Comparison of ENCODE assay signal across 9 mouse cellular contexts in the genomic region with DNA sequence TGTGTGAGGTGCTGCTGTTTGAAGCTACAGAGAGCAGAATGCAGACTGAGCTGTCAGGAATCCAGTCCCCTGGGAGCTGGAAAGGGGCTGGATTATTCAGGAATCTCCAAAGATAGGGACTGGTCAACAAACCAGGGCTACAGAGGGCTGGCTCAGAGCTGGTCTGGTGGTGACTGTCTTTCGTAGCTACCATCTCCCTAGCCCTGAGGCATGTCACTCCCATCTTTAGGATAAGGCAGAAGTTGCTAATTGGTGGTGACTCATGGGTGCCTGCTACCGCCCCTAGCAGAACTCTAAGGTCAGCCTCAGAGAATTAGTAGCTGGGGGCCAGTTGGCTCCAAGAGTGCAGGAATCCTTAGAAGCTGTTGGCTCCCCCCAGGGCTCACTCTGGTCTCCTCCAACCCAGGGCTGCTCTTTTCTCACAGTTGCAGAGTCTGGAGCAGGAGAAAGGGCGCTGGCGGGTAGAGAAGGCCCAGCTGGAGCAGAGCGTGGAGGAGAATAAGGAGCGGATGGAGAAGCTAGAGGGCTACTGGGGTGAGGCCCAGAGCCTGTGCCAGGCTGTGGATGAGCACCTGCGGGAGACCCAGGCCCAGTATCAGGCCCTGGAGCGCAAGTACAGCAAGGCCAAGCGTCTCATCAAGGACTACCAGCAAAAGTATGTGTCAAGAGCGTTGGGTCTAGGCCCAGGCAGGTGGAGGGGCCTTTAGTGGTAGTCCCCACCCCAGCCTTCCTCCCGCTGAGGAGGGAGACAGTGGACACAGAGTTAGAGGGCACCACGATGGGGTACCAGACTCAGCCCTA. TPM values are rescaled to one million over a fixed set of nuclear protein-coding genes. Genes with fewer than 3 reads are reported as not detected.
DNase-seq lines count a peak whose midpoint lies in the region; ATAC-seq and TF ChIP-seq lines count a peak whose summit lies in the region.
"Had no signal": no experiment of that assay in that cellular context is flagged by ENCODE, and none has a peak within 500 bp of the region (broad histone marks: within the 10 kb centered on the region; RNA-seq: fewer than 3 reads in every experiment).

No protein-coding gene starts in this region.

- no peak for ATAC-seq in heart, embryonic 12.5 days (ENCODE audit: insufficient number of reproducible peaks, low FRiP score)
- no peak for ATAC-seq in midbrain, embryonic 13.5 days
- no peak for ATAC-seq in granulocyte monocyte progenitor cell, adult 5-6 weeks (replicated peaks; ENCODE audit: poor library complexity, severe bottlenecking)

- H3K36me3 ChIP-seq in heart, embryonic 12.5 days = peaks cover 60% of the 10 kb centered on the region
- peaks cover 60% of the 10 kb centered on the region for H3K36me3 ChIP-seq in midbrain, embryonic 13.5 days

- no peaks in the 10 kb centered on the region for H3K9me3 ChIP-seq in heart, embryonic 12.5 days (replicated peaks)
- H3K9me3 ChIP-seq in midbrain, embryonic 13.5 days = no peaks in the 10 kb centered on the region

- no peaks in the 10 kb centered on the region for H3K27me3 ChIP-seq in heart, embryonic 12.5 days (replicated peaks)
- H3K27me3 ChIP-seq in midbrain, embryonic 13.5 days = no peaks in the 10 kb centered on the region

- H3K4me3 ChIP-seq in layer of hippocampus, adult 2 months = no peak overlapping the region
- H3K4me3 ChIP-seq in heart, embryonic 12.5 days = no peak overlapping the region
- no peak overlapping the region for H3K4me3 ChIP-seq in midbrain, embryonic 13.5 days (replicated peaks)

- no peak for DNase-seq in layer of hippocampus, adult 2 months (ENCODE audit: low spot score in 2 of 2)
- DNase-seq in layer of hippocampus, postnatal 25 days (ENCODE audit: extremely low spot score in 1 of 2, low spot score in 1 of 2) = no peak
- DNase-seq in adipocyte (ENCODE audit: low spot score) = peak; percentile 39
- DNase-seq in left cerebral cortex, postnatal 10 days (ENCODE audit: extremely low spot score in 1 of 2, low spot score in 2 of 2) = no peak
- DNase-seq: left cerebral cortex, postnatal 4 days had no signal

- H3K9ac ChIP-seq in heart, embryonic 12.5 days = 0 out of 2 replicates have a peak overlapping the region, but pooled peaks have one; percentile 50
- 0 out of 2 replicates have a peak overlapping the region, but pooled peaks have one; percentile 23 for H3K9ac ChIP-seq in midbrain, embryonic 13.5 days (replicated peaks)

- H3K4me2 ChIP-seq in heart, embryonic 12.5 days = no peak overlapping the region
- no peak overlapping the region for H3K4me2 ChIP-seq in midbrain, embryonic 13.5 days (replicated peaks)

- peaks cover 67% of the 10 kb centered on the region for H3K4me1 ChIP-seq in heart, embryonic 12.5 days (replicated peaks)
- H3K4me1 ChIP-seq in midbrain, embryonic 13.5 days (replicated peaks) = peaks cover 66% of the 10 kb centered on the region

- intact Hi-C loops in left cerebral cortex, postnatal 10 days (cut with DNase I) = no loop called here

- H3K27ac ChIP-seq in layer of hippocampus, adult 2 months = peak overlapping the region; percentile 100
- peak overlapping the region; percentile 59; the same call in 1 of the 2 replicates for H3K27ac ChIP-seq in heart, embryonic 12.5 days (ENCODE audit: poor library complexity, severe bottlenecking)
- H3K27ac ChIP-seq in midbrain, embryonic 13.5 days = 0 out of 2 replicates have a peak overlapping the region, but pooled peaks have one; percentile 40

- TF ChIP-seq CTCF in layer of hippocampus, adult 2 months (conservative IDR thresholded peaks at IDR 0.05) = no peak

- 75% methylated on average over 12 of the region's 12 CpGs for WGBS in heart, embryonic 12.5 days
- WGBS in midbrain, embryonic 13.5 days = 85% methylated on average over 12 of the region's 12 CpGs

RNA-seq across cellular contexts. Expression of gene Samd14, which starts 5.3 kb away (rescaled TPM):
- total RNA-seq in layer of hippocampus, adult 2 months (2021) = 10 to 100 TPM; 38.9 to 40.8 TPM
- total RNA-seq in layer of hippocampus, postnatal 25 days (2021) = 10 to 100 TPM; 48.4 to 49.1 TPM
- 14.8 and 16.5 TPM in 2 replicates for polyA plus RNA-seq in heart, embryonic 12.5 days (2016; fragmentation: Nextera tagmentation; extraction: Ambion mirVana)
- 123 and 141 TPM in 2 replicates for polyA plus RNA-seq in midbrain, embryonic 13.5 days (2015; fragmentation: Nextera tagmentation; extraction: Ambion mirVana)
- 10 to 100 TPM; 98.6 to 99.6 TPM for total RNA-seq in left cerebral cortex, postnatal 10 days (2021)
- total RNA-seq in granulocyte monocyte progenitor cell, adult 5-6 weeks (2014; fragmentation: Nextera tagmentation) = 0.34 and 0.49 TPM in 2 replicates
- total RNA-seq in granulocyte monocyte progenitor cell, adult 5-6 weeks (2017) = 0.05 and 0.65 TPM in 2 replicates

RNA-seq across cellular contexts. Expression of gene Ppp1r9b, which starts 13.5 kb away (rescaled TPM):
- 100 to 1,000 TPM; 967 to 974 TPM for total RNA-seq in layer of hippocampus, adult 2 months (2021)
- 100 to 1,000 TPM; 926 to 939 TPM for total RNA-seq in layer of hippocampus, postnatal 25 days (2021)
- polyA plus RNA-seq in heart, embryonic 12.5 days (2016; fragmentation: Nextera tagmentation; extraction: Ambion mirVana) = 10.4 and 12.2 TPM in 2 replicates
- polyA plus RNA-seq in midbrain, embryonic 13.5 days (2015; fragmentation: Nextera tagmentation; extraction: Ambion mirVana) = 17.4 and 17.8 TPM in 2 replicates
- total RNA-seq in left cerebral cortex, postnatal 10 days (2021) = 100 to 1,000 TPM; 388 to 414 TPM
- 50.3 and 61.7 TPM in 2 replicates for total RNA-seq in granulocyte monocyte progenitor cell, adult 5-6 weeks (2014; fragmentation: Nextera tagmentation)
- 67.7 and 71.9 TPM in 2 replicates for total RNA-seq in granulocyte monocyte progenitor cell, adult 5-6 weeks (2017)

RNA-seq across cellular contexts. Expression of gene Sgca, which starts 28.2 kb away (rescaled TPM):
- total RNA-seq in layer of hippocampus, adult 2 months (2021) = under 1 TPM in 1 of 2 experiments, not detected in 1; 0.44 TPM
- under 1 TPM; 0.44 to 0.45 TPM for total RNA-seq in layer of hippocampus, postnatal 25 days (2021)
- polyA plus RNA-seq in heart, embryonic 12.5 days (2016; fragmentation: Nextera tagmentation; extraction: Ambion mirVana) = 20.6 and 26.6 TPM in 2 replicates
- polyA plus RNA-seq in midbrain, embryonic 13.5 days (2015; fragmentation: Nextera tagmentation; extraction: Ambion mirVana) = 0.17 TPM in 1 of 2 replicates, not detected in the other
- under 1 TPM in 1 of 2 experiments, not detected in 1; 0.41 TPM for total RNA-seq in left cerebral cortex, postnatal 10 days (2021)
- total RNA-seq in granulocyte monocyte progenitor cell, adult 5-6 weeks (2014; fragmentation: Nextera tagmentation) = not detected in 2 replicates
- total RNA-seq in granulocyte monocyte progenitor cell, adult 5-6 weeks (2017) = not detected in 2 replicates
- total RNA-seq: left cerebral cortex, postnatal 4 days; megakaryocyte-erythroid progenitor cell, adult 5-6 weeks had no signal

RNA-seq across cellular contexts. Expression of gene Pdk2, which starts 36.8 kb away (rescaled TPM):
- 100 to 1,000 TPM; 133 TPM for total RNA-seq in layer of hippocampus, adult 2 months (2021)
- total RNA-seq in layer of hippocampus, postnatal 25 days (2021) = 100 to 1,000 TPM; 114 to 118 TPM
- polyA plus RNA-seq in heart, embryonic 12.5 days (2016; fragmentation: Nextera tagmentation; extraction: Ambion mirVana) = 65.1 and 68.3 TPM in 2 replicates
- polyA plus RNA-seq in midbrain, embryonic 13.5 days (2015; fragmentation: Nextera tagmentation; extraction: Ambion mirVana) = 21.4 and 24.7 TPM in 2 replicates
- 10 to 100 TPM; 43.8 to 50.6 TPM for total RNA-seq in left cerebral cortex, postnatal 10 days (2021)
- total RNA-seq in granulocyte monocyte progenitor cell, adult 5-6 weeks (2014; fragmentation: Nextera tagmentation) = 8.5 and 9.8 TPM in 2 replicates
- 0.60 and 1.8 TPM in 2 replicates for total RNA-seq in granulocyte monocyte progenitor cell, adult 5-6 weeks (2017)

RNA-seq across cellular contexts. Expression of gene Hils1, which starts 36.9 kb away (rescaled TPM):
- not detected for total RNA-seq in layer of hippocampus, adult 2 months (2021)
- total RNA-seq in layer of hippocampus, postnatal 25 days (2021) = not detected
- polyA plus RNA-seq in heart, embryonic 12.5 days (2016; fragmentation: Nextera tagmentation; extraction: Ambion mirVana) = 0.30 TPM in 1 of 2 replicates, not detected in the other
- not detected in 2 replicates for polyA plus RNA-seq in midbrain, embryonic 13.5 days (2015; fragmentation: Nextera tagmentation; extraction: Ambion mirVana)
- total RNA-seq in left cerebral cortex, postnatal 10 days (2021) = not detected
- total RNA-seq in granulocyte monocyte progenitor cell, adult 5-6 weeks (2014; fragmentation: Nextera tagmentation) = not detected in 2 replicates
- not detected in 2 replicates for total RNA-seq in granulocyte monocyte progenitor cell, adult 5-6 weeks (2017)
- total RNA-seq: megakaryocyte-erythroid progenitor cell, adult 5-6 weeks had no signal

Comparison
In these comparisons a context has a peak if more than half of its experiments do, and no peak if none do; other contexts are left out.
1. H3K27ac ChIP-seq: peak in every context shown above with its lines; median percentile 100 in layer of hippocampus, adult 2 months; 59 in heart, embryonic 12.5 days; 40 in midbrain, embryonic 13.5 days.
2. RNA of gene Samd14, which starts 5.3 kb away (total RNA-seq): 98.6 to 99.6 TPM in left cerebral cortex, postnatal 10 days, 48.4 to 49.1 TPM in layer of hippocampus, postnatal 25 days and 38.9 to 40.8 TPM in layer of hippocampus, adult 2 months; 0.05 to 0.65 TPM in granulocyte monocyte progenitor cell, adult 5-6 weeks; every median in the first group is over 10 times any median in the second.
3. RNA of gene Ppp1r9b, which starts 13.5 kb away (total RNA-seq): 967 to 974 TPM in layer of hippocampus, adult 2 months, 926 to 939 TPM in layer of hippocampus, postnatal 25 days and 388 to 414 TPM in left cerebral cortex, postnatal 10 days; 50.3 to 71.9 TPM in granulocyte monocyte progenitor cell, adult 5-6 weeks; every median in the first group is over 4 times any median in the second.